Mouse (Mus musculus): ENCODE results near the gene Prkca.
A peak's percentile ranks its signal among the peaks of the same experiment; 100 is the strongest.
"Not testable (repeated sequence)": the region's sequence is repeated elsewhere in the genome, so short reads cannot be mapped to it uniquely, and the experiment has no call there.

Prkca gene

GRCm38 (mm10) chr11:108101280-108101950 lies 242.3 kb downstream of the Prkca start:
- no peak for DNase-seq

- no peak for DNase-seq
Observed at GRCm38 (mm10) chr11:108098306-108098705, 245.4 kb downstream of the Prkca start.

- no peak for DNase-seq
Observed at GRCm38 (mm10) chr11:108094796-108095195, 248.9 kb downstream of the Prkca start.

GRCm38 (mm10) chr11:108093248-108093647 lies 250.5 kb downstream of the Prkca start:
- no peak for DNase-seq

- no peak for DNase-seq
Observed at GRCm38 (mm10) chr11:108091238-108091637, 252.5 kb downstream of the Prkca start.

GRCm38 (mm10) chr11:108090706-108091105 lies 253.0 kb downstream of the Prkca start:
- no peak for DNase-seq

- DNase-seq: no peak
Observed at GRCm38 (mm10) chr11:108088063-108088462, 255.7 kb downstream of the Prkca start.

- DNase-seq: not testable (repeated sequence)
Observed at GRCm38 (mm10) chr11:108087105-108087700, 256.5 kb downstream of the Prkca start.

- no peak for DNase-seq
Observed at GRCm38 (mm10) chr11:108082673-108083072, 261.1 kb downstream of the Prkca start.

- DNase-seq: no peak
Observed at GRCm38 (mm10) chr11:108079946-108080650, 263.6 kb downstream of the Prkca start.

GRCm38 (mm10) chr11:108079454-108079853 lies 264.3 kb downstream of the Prkca start:
- no peak for DNase-seq

GRCm38 (mm10) chr11:108077514-108077913 lies 266.2 kb downstream of the Prkca start:
- no peak for DNase-seq

- DNase-seq: no peak
Observed at GRCm38 (mm10) chr11:108072606-108073243, 271.0 kb downstream of the Prkca start.

GRCm38 (mm10) chr11:108071230-108071629 lies 272.5 kb downstream of the Prkca start:
- DNase-seq: no peak

GRCm38 (mm10) chr11:108070038-108070437 lies 273.7 kb downstream of the Prkca start:
- DNase-seq: no peak

GRCm38 (mm10) chr11:108068430-108068829 lies 275.3 kb downstream of the Prkca start:
- DNase-seq: no peak

GRCm38 (mm10) chr11:108067161-108067560 lies 276.6 kb downstream of the Prkca start:
- no peak for DNase-seq

GRCm38 (mm10) chr11:108064401-108064800 lies 279.3 kb downstream of the Prkca start:
- DNase-seq: peak in 1 of 2 experiments; percentile 11

GRCm38 (mm10) chr11:108063096-108063495 lies 280.6 kb downstream of the Prkca start:
- DNase-seq: peak in 1 of 2 experiments; percentile 23

GRCm38 (mm10) chr11:108061571-108062479 lies 281.9 kb downstream of the Prkca start:
- DNase-seq: peak in 1 of 2 experiments; percentile 44

GRCm38 (mm10) chr11:108057138-108057537 lies 286.6 kb downstream of the Prkca start:
- no peak for DNase-seq

- no peak for DNase-seq
Observed at GRCm38 (mm10) chr11:108054647-108055046, 289.1 kb downstream of the Prkca start.
